Mouse (Mus musculus) mouse embryonic stem cell (cell line): Measurements from ENCODE around the gene Mfsd2b.

Source experiments
- in situ Hi-C, 2 experiments: fragments of 300-500 bp; cut with MboI; formaldehyde crosslinking; loops; 1 replicate in 1 of 2; 3 replicates in 1 of 2; pipeline ENCODE4 v1.14.3; 2019 to 2020; ENCODE audit warnings: low sequenced_read_pairs in 2 of 2, low pct_unique_long_range_greater_than_20kb in 1 of 2, mixed read lengths in 1 of 2; ENCODE audit not compliant: unreplicated experiment in 1 of 2

The Mfsd2b gene

GRCm38 (mm10) chr12:4879048-4879447 lies 4.9 kb upstream of the Mfsd2b start:
- in situ Hi-C loops = no loop called here

GRCm38 (mm10) chr12:4878296-4878783 lies 4.2 kb upstream of the Mfsd2b start:
- in situ Hi-C loops = no loop called here

- in situ Hi-C loops = no loop called here
These were observed 1.5 kb upstream of the Mfsd2b start for GRCm38 (mm10) chr12:4875623-4876022.

GRCm38 (mm10) chr12:4873531-4873930 lies 628 bp downstream of the Mfsd2b start:
- in situ Hi-C loops = no loop called here

GRCm38 (mm10) chr12:4872983-4873477 lies 1.1 kb downstream of the Mfsd2b start:
- in situ Hi-C loops = no loop called here

- in situ Hi-C loops = no loop called here
These were observed 1.9 kb downstream of the Mfsd2b start for GRCm38 (mm10) chr12:4872273-4872672.

- in situ Hi-C loops = no loop called here
These were observed 2.9 kb downstream of the Mfsd2b start for GRCm38 (mm10) chr12:4871260-4871659.

GRCm38 (mm10) chr12:4868924-4869323 lies 5.2 kb downstream of the Mfsd2b start:
- in situ Hi-C loops = no loop called here

GRCm38 (mm10) chr12:4864338-4864690 lies 9.8 kb downstream of the Mfsd2b start:
- in situ Hi-C loops = no loop called here

- in situ Hi-C loops = no loop called here
These were observed 10.4 kb downstream of the Mfsd2b start for GRCm38 (mm10) chr12:4863654-4864337.

- in situ Hi-C loops = no loop called here
These were observed 11.5 kb downstream of the Mfsd2b start for GRCm38 (mm10) chr12:4862672-4863071.

- in situ Hi-C loops = no loop called here
These were observed 14.8 kb downstream of the Mfsd2b start for GRCm38 (mm10) chr12:4859241-4859914.

GRCm38 (mm10) chr12:4856834-4857233 lies 17.3 kb downstream of the Mfsd2b start:
- in situ Hi-C loops = no loop called here

- in situ Hi-C loops = no loop called here
These were observed 18.0 kb downstream of the Mfsd2b start for GRCm38 (mm10) chr12:4856160-4856559.

GRCm38 (mm10) chr12:4843741-4844140 lies 30.4 kb downstream of the Mfsd2b start:
- in situ Hi-C loops = no loop called here

GRCm38 (mm10) chr12:4842890-4843597 lies 31.1 kb downstream of the Mfsd2b start, which contains the start of gene Wdcp:
Wdcp (plus strand) TSS chr12:4843303.
- in situ Hi-C loops = no loop called here

GRCm38 (mm10) chr12:4842456-4842855 lies 31.7 kb downstream of the Mfsd2b start:
- in situ Hi-C loops = no loop called here

- in situ Hi-C loops = no loop called here
These were observed 32.7 kb downstream of the Mfsd2b start, which contains the start of gene Fkbp1b for GRCm38 (mm10) chr12:4841392-4841887. Fkbp1b (minus strand) TSS chr12:4841591.

GRCm38 (mm10) chr12:4840741-4841140 lies 33.4 kb downstream of the Mfsd2b start:
- in situ Hi-C loops = no loop called here
